Mouse (Mus musculus) small intestine, adult 2 months (tissue): ENCODE measurements around the gene Proz. TPM values are rescaled to one million over a fixed set of nuclear protein-coding genes. Genes with fewer than 3 reads are reported as not detected.

ENCODE experiments used
- H3K27ac ChIP-seq: fragments of 200-500 bp; 2 replicates; pipeline ENCODE4 v1.5.1; 2012; ENCODE audit warnings: low read depth, low read length, control low read depth, inconsistent platforms; ENCODE audit not compliant: insufficient read depth
- H3K27me3 ChIP-seq: fragments of 200-500 bp; 2 replicates; pipeline ENCODE4 v1.6.1; 2012; ENCODE audit warnings: mild to moderate bottlenecking, moderate library complexity, low read length, inconsistent platforms; ENCODE audit not compliant: control insufficient read depth, insufficient read depth
- H3K36me3 ChIP-seq: fragments of 200-500 bp; 2 replicates; pipeline ENCODE4 v1.6.1; 2012; ENCODE audit warnings: mild to moderate bottlenecking, low read length, control low read depth, inconsistent platforms; ENCODE audit not compliant: control insufficient read depth, insufficient read depth
- H3K4me1 ChIP-seq: fragments of 200-500 bp; 2 replicates; pipeline ENCODE4 v1.6.1; 2012; ENCODE audit warnings: low read length, inconsistent platforms, mixed read lengths; ENCODE audit not compliant: control insufficient read depth, insufficient read depth, insufficient read length
- H3K4me3 ChIP-seq: fragments of 200-500 bp; 2 replicates; pipeline ENCODE4 v1.5.1; 2012; ENCODE audit warnings: low read depth, mild to moderate bottlenecking, control low read depth, inconsistent platforms, low read length, moderate library complexity
- CTCF ChIP-seq: fragments of 200-500 bp; IDR thresholded peaks from 2 replicates; pipeline ENCODE4 v1.5.1; 2012; ENCODE audit warnings: low read depth, mild to moderate bottlenecking, control low read depth, inconsistent platforms, low read length, moderate library complexity, mixed read lengths; ENCODE audit not compliant: insufficient replicate concordance, insufficient read length; ENCODE audit errors: extremely low read depth
- POLR2A ChIP-seq: fragments of 200-500 bp; IDR thresholded peaks from 2 replicates; pipeline ENCODE4 v1.6.1; 2012; ENCODE audit warnings: low read depth, mild to moderate bottlenecking, control low read depth, inconsistent platforms, low read length, moderate library complexity
- WGBS: fragments of 180-500 bp; shearing (Covaris S2); methylation state at CpG from one replicate; pipeline ENCODE4 v1.1.7; 2018; 5-methylcytosine and 5-hydroxymethylcytosine counted together
- polyA plus RNA-seq: library from polyadenylated mRNA; depleted of rRNA; stranded (reverse); fragments of >200 nt; gene quantifications from 2 replicates; pipeline ENCODE4 v1.2.3, GENCODE M21; 2012; rRNA removed

Proz gene
- polyA plus RNA-seq, 1 experiment = 28.0 TPM

DNA sequence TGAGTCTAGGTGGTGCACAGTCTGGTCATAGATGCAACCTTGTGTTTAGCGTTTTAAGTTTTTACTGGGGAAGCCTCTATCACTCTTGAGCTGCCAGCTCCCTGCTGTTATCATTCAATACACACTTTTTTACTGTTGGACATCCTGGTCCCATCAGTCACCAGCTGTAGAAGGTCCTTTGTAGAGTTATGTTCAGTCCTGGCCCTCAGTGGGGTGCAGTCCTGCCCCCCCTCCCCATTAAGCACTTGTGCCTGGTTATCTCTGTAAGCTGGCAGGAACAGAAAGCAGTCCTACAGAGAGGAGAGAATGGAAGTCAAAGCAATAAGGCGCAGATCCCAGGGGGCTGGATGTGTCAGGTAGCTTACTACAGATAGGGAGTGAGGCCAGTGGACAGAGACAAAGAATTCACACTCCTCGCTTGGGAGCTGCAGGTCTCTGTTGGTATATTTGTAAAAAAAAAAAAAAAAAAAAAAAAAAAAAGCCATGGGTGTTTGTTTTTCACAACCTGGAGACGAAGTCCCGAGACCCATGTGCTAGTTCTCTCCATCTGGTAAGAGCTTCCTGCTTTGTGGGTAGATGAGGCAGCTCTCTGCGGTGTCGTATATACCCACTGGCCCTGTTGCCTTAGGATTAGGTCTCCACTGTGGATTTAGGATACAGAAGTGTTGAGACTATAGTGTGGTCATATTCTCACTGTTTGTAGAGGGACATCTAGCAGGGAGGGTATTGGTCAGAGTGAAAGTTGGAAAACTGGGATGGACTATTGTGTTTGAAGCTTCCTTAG is 60.4 kb downstream of the Proz start:
- WGBS = 86% methylated on average over 7 of the region's 7 CpGs
- H3K4me3 ChIP-seq = no peak overlapping the region
- H3K27ac ChIP-seq = no peak overlapping the region
- H3K4me1 ChIP-seq = no peaks in the 10 kb centered on the region
- TF ChIP-seq POLR2A (no peak), CTCF (no peak)
- peaks cover 29% of the 10 kb centered on the region for H3K36me3 ChIP-seq
- no peaks in the 10 kb centered on the region for H3K27me3 ChIP-seq

DNA sequence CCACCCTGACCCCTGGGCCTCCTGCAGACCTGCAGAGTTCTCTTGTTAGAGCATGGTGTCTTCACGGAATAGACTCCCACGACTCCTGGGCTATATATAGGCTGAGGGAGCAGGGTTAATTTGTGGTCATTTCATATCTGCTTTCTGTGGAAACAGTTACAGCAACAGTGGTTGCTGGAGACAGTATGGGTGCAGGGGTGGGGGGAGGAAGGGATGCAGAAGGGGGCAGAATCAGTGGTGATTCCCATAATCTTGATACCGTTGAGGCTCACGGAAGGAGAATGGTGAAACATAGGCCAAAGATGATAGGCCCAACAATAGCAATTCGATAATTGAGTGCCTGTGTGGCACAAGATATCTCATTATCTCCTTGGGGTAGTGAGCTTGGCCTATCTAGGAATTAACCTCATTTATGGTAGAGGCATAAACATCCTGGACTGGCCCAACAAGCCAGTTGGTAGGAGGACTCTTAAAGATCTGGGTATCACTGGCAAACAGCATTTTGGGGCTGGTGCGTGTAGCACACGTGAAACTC is 62.2 kb downstream of the Proz start:
- WGBS = 87% methylated on average over 7 of the region's 7 CpGs

DNA sequence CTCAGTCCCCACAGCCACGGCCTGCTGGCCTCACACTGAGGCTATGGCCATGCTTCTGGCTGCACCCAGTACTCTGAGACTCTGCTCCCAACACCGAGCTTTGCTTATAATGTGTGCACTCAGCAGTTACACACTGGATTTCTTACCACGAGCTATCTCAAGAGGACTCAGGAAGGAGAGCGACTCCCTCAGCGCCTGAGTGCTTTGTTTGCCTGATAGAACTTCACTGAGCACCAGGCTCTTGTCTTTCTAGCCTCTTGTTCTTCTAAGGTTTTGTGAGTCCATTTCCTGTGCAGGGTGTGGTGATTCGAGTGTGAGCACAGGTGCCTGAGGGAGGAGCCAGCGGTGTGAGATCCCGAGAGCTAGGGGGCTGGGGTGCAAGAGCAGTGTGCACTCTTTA is 64.2 kb downstream of the Proz start:
- no peaks in the 10 kb centered on the region for H3K4me1 ChIP-seq
- WGBS = 88% methylated on average over 8 of the region's 8 CpGs
- peaks cover 52% of the 10 kb centered on the region for H3K36me3 ChIP-seq
- H3K4me3 ChIP-seq = no peak overlapping the region
- H3K27ac ChIP-seq = no peak overlapping the region
- no peaks in the 10 kb centered on the region for H3K27me3 ChIP-seq
- no peak for TF ChIP-seq POLR2A
- TF ChIP-seq CTCF = no peak

More for the DNA sequence above, 62.2 kb downstream of the Proz start:
- no peak overlapping the region for H3K4me3 ChIP-seq
- TF ChIP-seq CTCF (no peak), POLR2A (no peak)
- no peak overlapping the region for H3K27ac ChIP-seq
- H3K27me3 ChIP-seq = no peaks in the 10 kb centered on the region
- H3K36me3 ChIP-seq = peaks cover 41% of the 10 kb centered on the region
- no peaks in the 10 kb centered on the region for H3K4me1 ChIP-seq

Other genes with a start within 250 kb of the Proz start
- gene Mcf2l, start 187.1 kb upstream of the Proz start, polyA plus RNA-seq = 6.3 and 11.2 TPM in 2 replicates
- gene F7, start 34.9 kb upstream of the Proz start, polyA plus RNA-seq = 0.30 and 1.1 TPM in 2 replicates
- 0.19 and 0.58 TPM in 2 replicates for gene F10, start 23.6 kb upstream of the Proz start, polyA plus RNA-seq
- gene Pcid2, start 44.5 kb downstream of the Proz start, polyA plus RNA-seq = 8.5 and 13.0 TPM in 2 replicates
- 19.2 and 23.8 TPM in 2 replicates for gene Cul4a, start 44.7 kb downstream of the Proz start, polyA plus RNA-seq
- 355 and 658 TPM in 2 replicates for gene Lamp1, start 98.2 kb downstream of the Proz start, polyA plus RNA-seq
- 22.5 and 58.8 TPM in 2 replicates for gene Grtp1, start 139.7 kb downstream of the Proz start, polyA plus RNA-seq
- not detected in 2 replicates for gene Adprhl1, start 193.2 kb downstream of the Proz start, polyA plus RNA-seq
- 7.0 and 8.7 TPM in 2 replicates for gene Dcun1d2, start 227.2 kb downstream of the Proz start, polyA plus RNA-seq
- 11.4 and 38.4 TPM in 2 replicates for gene Tmco3, start 227.3 kb downstream of the Proz start, polyA plus RNA-seq